Mouse (Mus musculus): ENCODE data around the gene Ankrd2. TPM values are rescaled to one million over a fixed set of nuclear protein-coding genes. Genes with fewer than 3 reads are reported as not detected.
"Not testable (repeated sequence)": the region's sequence is repeated elsewhere in the genome, so short reads cannot be mapped to it uniquely, and the experiment has no call there.

The Ankrd2 gene
- total RNA-seq, 1 experiment from 2014 or later = not detected

DNA sequence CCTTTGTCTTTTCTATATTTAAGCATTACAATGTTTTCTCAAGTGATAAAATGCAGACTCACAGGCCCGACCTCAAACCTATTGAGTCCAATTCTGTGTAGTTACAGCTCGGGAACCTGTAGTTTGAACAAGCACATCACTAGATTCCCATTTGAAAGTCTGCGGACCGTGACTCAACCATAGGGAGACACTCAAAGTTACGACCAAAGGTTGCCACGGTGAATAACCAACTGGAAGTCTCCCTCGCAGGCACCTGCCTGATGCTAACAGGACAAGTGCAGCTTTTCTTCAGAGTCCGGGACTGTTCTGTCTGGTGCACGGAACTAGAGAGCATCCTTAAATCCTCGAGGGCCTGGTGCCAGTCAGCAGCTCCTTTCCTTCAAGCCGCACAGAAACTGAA, 44.7 kb downstream of the Ankrd2 start:
- ATAC-seq (ENCODE audit: extremely low read depth, insufficient number of reproducible peaks, low FRiP score, poor library complexity, severe bottlenecking) = no peak

DNA sequence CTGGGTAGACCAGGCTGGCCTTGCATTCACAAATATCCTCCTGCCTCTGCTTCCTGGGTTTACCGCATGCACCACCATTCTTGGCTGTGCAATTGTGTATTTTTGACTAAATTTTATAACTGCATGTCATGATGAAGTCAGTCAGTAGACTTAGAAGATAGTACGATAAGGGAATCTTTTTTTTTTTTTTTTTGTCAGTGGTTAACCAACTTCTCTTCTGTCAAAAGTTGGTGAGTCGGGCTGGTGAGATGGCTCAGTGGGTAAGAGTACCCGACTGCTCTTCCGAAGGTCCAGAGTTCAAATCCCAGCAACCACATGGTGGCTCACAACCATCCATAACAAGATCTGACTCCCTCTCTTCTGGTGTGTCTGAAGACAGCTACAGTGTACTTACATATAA, 45.8 kb downstream of the Ankrd2 start:
- not testable (repeated sequence) for ATAC-seq (ENCODE audit: extremely low read depth, insufficient number of reproducible peaks, low FRiP score, poor library complexity, severe bottlenecking)

DNA sequence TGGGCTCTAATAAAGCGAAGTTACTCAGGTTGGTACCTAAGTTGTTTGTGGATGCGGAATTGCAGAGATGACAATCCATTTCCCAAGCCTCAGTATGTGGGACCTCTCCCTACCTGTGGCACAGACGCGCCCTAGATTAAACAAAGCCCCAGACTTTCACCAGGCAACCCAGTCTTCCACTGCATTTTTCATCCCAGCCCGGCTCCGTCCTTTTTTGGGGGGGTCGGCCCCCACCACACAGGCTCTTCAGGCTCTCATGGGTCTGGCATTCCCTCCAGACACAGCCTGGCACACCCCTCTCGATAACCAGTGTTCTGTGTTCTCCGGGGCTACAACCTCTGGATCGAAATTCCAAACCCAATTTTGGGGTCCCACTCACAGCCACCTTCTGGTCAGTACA, 49.9 kb downstream of the Ankrd2 start:
- ATAC-seq (ENCODE audit: extremely low read depth, insufficient number of reproducible peaks, low FRiP score, poor library complexity, severe bottlenecking) = no peak

DNA sequence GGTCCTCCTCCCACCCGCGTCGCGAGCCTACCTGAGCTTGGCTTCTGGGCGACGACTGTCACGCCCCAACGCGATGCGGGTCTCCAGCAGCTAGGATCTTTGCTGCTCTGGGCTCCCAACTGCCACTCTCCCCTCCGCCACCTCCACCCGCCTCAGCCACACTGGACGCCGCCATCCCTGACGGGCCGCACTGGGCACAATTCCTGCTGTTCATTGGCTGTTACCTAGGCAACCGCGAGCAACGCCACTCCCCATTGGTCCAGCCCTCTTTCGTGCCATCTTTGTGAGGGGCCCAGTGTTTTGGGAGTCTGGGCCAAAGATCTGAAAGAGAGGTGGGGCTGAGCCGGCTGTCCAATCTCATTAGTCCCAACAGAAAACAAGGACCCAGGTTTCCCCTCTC, 50.4 kb downstream of the Ankrd2 start, which contains the start of gene Morn4:
Morn4 (minus strand) TSS at position 192 of the 400 bp plus-strand sequence.
- ATAC-seq (ENCODE audit: extremely low read depth, insufficient number of reproducible peaks, low FRiP score, poor library complexity, severe bottlenecking) = no peak

DNA sequence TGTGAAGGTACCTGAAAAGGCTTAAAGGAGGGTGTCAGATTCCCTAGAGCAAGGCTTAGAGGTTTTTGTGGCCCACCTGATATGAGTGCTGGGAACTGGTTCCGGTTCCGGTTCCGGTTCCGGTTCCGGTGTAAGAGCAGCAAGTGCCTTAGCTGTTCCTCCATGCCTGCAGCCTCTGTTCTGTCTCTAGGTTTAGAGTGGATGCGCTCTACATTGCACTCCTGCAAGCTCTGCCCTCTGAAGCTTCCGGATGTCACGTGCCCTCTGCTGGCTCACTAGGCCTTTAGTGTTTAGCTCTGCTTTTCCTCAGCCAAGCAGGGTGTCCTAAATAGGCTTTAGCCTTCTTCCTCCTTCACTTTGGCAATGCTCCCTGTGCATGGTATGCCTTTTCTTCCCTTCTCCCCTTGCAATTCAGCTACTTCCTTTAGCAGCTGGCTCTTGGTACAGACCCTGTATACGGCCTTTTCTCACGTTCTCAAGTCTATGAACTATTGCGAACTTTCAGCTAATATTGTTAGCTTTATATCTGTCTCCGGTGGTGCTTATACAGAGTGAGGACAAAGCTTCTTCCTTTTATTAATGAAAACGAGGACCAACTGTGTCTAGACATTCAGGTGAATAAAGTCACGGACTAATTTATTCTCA, 53.4 kb downstream of the Ankrd2 start:
- ATAC-seq (ENCODE audit: extremely low read depth, insufficient number of reproducible peaks, low FRiP score, poor library complexity, severe bottlenecking) = peak; percentile 53

DNA sequence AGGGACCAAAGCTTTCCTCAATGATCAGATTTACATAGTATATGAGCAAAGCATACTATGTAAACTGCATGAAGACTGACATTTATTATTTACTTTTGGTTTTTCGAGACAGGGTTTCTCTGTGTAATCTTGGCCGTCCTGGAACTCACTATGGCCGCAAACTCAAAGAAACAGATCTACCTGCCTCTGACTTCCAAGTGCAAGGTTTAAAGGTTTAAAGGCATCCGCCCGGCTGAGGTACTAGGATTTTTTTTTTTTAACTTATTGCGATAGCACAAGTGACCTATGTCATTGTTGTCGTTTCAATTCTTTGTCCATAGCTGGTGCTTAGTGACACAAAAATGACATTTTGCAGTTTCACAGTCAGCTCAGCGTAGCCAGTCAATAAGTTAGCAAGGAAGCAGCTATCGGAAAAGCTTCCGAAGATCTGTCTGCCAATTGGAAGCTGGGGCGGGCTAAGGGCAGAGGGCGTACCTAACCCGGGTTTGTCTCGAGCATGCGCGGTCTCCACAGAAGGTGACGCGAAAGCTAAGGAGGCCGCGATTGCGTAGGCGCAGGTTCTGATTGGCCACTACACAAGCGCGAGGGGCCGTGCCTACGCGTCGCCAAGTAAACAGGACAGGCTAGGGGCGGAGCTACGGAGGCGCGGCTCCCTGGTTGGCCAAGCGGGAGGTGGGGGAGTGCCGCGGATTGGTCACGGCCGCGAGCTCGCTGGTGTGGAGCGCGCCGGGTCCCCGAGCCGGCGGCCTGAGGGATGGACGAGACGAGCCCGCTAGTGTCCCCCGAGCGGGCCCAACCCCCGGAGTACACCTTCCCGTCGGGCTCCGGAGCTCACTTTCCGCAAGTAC, 54.2 kb downstream of the Ankrd2 start, which contains the start of gene Pi4k2a:
Pi4k2a (plus strand) TSS at position 723 of the 848 bp plus-strand sequence.
- peak; percentile 95 for ATAC-seq (ENCODE audit: extremely low read depth, insufficient number of reproducible peaks, low FRiP score, poor library complexity, severe bottlenecking)

DNA sequence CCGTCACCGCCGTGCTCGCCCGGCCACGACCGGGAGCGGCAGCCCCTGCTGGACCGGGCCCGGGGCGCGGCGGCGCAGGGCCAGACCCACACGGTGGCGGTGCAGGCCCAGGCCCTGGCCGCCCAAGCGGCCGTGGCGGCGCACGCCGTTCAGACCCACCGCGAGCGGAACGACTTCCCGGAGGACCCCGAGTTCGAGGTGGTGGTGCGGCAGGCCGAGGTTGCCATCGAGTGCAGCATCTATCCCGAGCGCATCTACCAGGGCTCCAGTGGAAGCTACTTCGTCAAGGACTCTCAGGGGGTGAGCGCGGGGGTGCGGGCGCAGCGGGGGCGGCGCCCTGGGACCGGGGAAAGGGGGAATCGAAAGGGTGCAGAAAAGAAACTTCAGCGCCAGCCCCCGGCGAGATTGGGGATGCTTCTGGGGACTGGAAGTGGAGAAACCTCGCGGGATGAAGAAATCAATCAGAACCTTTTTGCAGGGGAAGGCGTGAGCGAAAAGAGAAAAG, 54.9 kb downstream of the Ankrd2 start:
- ATAC-seq (ENCODE audit: extremely low read depth, insufficient number of reproducible peaks, low FRiP score, poor library complexity, severe bottlenecking) = no peak

Other genes with a start within 250 kb of the Ankrd2 start
- 2.7 and 3.2 TPM in 2 replicates for gene Arhgap19, start 234.0 kb upstream of the Ankrd2 start, total RNA-seq (2017)
- 26.8 and 31.1 TPM in 2 replicates for gene Frat1, start 206.0 kb upstream of the Ankrd2 start, total RNA-seq (2017)
- gene Frat2, start 187.9 kb upstream of the Ankrd2 start, total RNA-seq (2017) = 22.0 and 22.6 TPM in 2 replicates
- gene Rrp12, start 139.8 kb upstream of the Ankrd2 start, total RNA-seq (2017) = 6.6 and 7.4 TPM in 2 replicates
- gene Pgam1, start 124.1 kb upstream of the Ankrd2 start, total RNA-seq (2017) = 96.7 and 104 TPM in 2 replicates
- gene Exosc1, start 102.6 kb upstream of the Ankrd2 start, total RNA-seq (2017) = 22.2 and 27.3 TPM in 2 replicates
- gene Zdhhc16, start 102.5 kb upstream of the Ankrd2 start, total RNA-seq (2017) = 21.6 and 24.9 TPM in 2 replicates
- 29.8 and 45.2 TPM in 2 replicates for gene Mms19, start 54.8 kb upstream of the Ankrd2 start, total RNA-seq (2017)
- gene Ubtd1, start 54.2 kb upstream of the Ankrd2 start, total RNA-seq (2017) = 8.6 and 11.9 TPM in 2 replicates
- gene Hoga1, start 9.6 kb downstream of the Ankrd2 start, total RNA-seq (2017) = not detected in 2 replicates
- not detected in 2 replicates for gene 4933411K16Rik, start 16.2 kb downstream of the Ankrd2 start, total RNA-seq (2017)
- gene Morn4, start 50.4 kb downstream of the Ankrd2 start, total RNA-seq (2017) = not detected in 2 replicates
- gene Pi4k2a, start 54.5 kb downstream of the Ankrd2 start, total RNA-seq (2017) = 13.3 and 13.4 TPM in 2 replicates
- gene Avpi1, start 93.1 kb downstream of the Ankrd2 start, total RNA-seq (2017) = 0.35 and 3.2 TPM in 2 replicates
- gene Marveld1, start 111.4 kb downstream of the Ankrd2 start, total RNA-seq (2017) = 1.3 and 2.0 TPM in 2 replicates
- 103 and 104 TPM in 2 replicates for gene Zfyve27, start 128.0 kb downstream of the Ankrd2 start, total RNA-seq (2017)
- gene Sfrp5, start 166.3 kb downstream of the Ankrd2 start, total RNA-seq (2017) = not detected in 2 replicates
- gene Golga7b, start 211.6 kb downstream of the Ankrd2 start, total RNA-seq (2017) = not detected in 2 replicates